Mouse (Mus musculus) cerebellum, adult 11-12 months (tissue): ENCODE results near the gene Cdkn2a.

Experiments
- DNase-seq: peaks from one replicate; pipeline ENCODE4 v3.0.0; 2022

The Cdkn2a gene

DNA sequence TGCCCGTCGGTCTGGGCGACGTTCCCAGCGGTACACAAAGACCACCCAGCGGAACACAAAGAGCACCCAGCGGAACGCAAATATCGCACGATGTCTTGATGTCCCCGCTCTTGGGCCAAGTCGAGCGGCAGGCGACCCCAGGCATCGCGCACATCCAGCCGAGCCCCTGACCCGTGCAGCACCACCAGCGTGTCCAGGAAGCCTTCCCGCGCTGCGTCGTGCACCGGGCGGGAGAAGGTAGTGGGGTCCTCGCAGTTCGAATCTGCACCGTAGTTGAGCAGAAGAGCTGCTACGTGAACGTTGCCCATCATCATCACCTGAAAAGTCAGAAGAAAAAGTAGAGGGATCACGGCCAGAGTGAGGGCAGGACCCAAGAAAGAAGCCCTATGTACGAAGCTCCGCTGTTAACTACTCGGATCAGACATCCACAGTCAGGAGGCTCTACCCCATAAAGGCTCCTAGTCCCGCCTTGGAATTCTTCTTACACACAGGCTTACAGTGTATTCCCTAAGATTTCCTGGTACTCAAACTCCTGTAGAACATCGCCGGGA lies 17.7 kb downstream of the Cdkn2a start:
- DNase-seq, result no peak

DNA sequence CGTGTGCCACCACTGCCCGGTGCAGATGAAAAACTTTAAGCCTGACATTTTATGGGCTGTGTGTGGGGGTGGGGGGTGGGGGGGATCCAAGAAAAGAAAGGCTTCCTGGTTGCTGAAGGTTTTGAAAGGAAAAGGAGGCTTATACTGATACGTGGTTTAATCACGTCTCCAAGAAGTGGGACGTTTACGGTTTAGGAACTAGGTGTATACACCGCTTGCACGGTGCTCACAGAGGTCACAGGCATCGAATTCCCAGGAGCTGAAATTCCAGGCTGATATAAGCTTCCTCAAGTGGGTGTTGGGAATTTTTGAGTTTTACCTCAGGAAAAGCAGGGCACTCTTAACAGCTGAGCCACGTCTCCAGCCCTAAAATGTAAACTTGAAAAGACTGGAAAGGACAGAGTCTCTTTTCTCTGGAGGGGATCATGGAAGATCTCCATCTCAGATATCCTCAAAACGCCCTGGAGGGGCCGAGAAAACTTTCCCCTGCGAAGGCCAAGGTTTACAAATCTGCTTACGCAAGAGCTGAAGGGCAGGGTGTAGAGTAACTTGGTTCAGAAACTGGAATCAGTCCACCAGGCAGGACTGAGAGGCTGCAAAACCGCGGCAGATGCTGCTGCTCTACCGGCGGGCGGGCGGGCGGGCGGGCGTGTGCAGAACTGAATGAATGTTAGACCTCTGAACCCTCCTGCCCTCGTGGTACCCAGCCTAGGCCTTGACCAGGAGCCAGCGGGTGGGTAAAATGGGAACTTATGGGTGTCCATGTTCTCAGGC lies 18.5 kb downstream of the Cdkn2a start:
- DNase-seq, result no peak

DNA sequence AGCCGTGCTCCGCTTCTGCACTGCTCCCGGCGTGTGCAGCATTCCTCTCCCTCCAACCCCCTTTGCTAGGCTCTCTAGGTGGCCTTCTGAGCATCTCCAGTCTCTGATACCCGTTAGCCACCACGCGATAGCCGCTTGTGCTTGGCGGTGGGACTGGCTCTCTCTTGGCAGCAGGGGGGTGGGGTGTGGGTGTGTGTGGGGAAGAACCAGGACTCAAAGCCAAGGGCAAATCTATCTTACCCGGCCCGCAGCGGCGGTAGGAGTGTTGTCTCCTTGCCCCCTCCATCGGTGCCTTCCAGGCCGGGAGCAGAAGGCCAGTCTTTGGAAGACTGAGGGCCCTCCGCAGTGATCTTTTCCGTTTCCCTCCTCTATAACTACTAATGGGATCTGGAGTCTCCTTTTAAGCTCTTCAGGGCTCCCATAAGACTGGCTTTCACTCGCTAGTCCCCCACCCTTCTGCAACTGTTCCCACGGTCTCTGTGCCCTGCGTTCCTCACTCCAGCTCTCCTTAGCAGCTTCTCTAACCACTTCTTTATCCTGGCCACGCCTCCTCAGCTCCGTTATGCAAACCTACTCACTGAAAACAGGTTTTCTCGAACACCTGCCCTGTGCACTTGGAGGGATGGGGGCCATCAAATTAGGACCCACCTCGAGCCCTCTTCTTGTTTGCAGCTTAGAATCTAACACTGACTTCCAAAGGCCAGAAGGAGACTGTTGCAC lies 19.5 kb downstream of the Cdkn2a start:
- DNase-seq, result no peak

DNA sequence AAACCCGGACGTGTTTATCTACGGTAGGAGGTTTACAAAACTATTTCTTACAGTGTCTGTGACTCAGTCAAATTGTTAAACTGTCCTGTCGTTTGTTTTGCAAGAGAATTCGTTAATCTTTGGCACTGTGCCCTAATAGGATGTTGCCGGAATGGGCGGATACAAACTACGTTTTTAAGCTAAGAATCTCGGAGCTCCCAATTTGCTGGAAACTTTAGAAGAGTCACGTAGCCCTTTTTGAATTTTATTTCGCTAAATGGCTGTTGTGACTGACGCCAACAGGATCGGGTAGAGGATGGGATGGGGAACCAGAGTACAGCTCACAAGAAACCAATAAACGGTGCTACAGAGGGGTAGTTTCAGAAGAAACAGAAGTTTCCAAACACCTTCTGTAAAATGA lies 20.4 kb downstream of the Cdkn2a start:
- no peak for DNase-seq

DNA sequence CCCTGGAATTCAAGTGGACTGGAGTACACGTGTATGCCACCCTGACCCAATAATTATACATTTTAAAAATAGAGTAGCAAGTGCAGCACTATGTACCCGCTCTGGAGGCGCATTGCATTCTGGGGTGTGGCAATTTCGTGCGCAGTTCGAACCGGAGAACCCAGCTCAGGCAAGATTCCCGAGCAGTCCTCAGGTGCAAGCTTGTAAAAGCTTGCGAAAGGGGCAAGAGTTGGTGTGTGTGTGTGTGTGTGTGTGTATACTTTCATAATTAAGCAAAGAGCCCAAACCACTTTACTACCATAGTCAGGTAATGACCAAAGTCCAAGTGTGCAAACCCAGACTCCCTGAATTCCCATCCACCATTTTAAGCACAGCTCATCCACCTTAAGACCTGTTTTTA lies 20.9 kb downstream of the Cdkn2a start:
- DNase-seq, result no peak

DNA sequence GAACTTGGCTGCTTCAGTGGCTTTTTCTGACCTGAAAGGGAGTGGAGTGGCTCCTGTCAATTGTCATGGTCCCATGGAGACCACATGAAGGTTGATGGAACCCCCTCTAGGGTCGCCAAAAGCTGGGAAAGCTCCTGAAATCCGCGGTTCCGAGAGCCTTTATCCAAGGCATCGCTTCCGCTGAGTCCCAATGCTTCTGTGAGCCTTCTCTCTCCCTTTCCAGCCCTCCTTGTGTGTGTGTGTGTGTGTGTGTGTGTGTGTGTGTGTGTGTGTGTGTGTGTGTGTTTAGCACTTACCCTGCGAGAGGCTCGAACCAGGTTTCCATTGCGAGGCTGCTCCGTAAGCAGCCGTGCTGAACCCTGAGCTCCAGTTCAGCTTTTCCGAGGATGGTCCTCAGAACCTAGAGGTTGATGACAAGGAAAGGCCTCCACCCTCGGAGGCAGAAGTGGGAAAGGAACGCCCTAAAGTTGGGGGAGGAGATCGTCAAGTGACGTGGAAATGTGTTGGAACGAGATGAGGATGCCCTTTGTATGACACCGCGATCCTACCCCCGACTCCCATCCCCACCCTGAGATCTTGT lies 21.4 kb downstream of the Cdkn2a start:
- no peak for DNase-seq

DNA sequence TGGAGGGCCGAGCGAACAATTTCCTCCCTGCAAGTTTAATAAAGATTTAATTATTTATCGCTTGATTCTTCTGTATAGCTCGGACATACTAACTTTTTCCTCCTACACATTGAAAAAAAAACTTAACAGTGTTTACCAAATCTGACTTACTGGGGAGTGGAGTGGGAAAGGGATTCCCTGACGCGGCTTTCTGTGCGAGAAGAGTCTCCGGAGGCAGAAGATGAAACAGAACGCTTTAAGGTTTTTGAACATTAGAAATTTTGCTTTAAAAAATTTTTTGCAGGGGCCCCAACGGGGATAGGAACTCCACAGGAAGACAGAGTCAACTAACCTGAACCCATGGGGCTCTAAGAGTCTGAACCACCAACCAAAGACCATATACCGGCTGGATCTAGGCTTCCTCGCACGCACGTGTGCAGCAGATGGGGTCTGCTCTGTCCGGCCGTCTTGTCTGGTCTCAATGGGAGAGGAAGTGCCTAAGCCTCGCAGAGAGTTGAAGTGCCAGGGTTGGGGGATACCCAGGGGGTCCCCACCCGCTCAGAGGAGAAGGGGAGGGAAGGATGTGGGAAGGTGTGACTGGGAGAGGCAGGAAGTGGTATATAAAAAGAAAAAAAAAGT lies 22.2 kb downstream of the Cdkn2a start:
- DNase-seq, result no peak

DNA sequence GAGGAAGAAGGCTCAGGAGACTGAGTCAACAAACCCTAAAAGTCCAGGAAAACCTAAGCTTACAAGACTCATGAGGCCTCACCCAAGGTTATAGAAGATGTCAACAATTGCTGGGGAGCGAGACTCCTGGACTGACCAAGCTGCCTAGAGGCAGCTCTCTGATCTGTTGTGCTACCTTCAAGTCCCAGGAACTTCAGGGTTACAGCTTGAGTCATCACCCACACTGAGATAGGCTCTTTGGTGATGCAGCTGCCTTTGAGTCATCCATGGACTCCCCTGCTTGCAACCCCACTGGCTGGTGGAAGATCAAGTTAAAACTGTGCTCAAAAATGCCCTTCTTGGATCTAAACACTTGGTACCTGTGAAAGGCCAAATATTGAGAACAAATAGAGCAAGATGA lies 36.7 kb downstream of the Cdkn2a start:
- DNase-seq, result no peak

DNA sequence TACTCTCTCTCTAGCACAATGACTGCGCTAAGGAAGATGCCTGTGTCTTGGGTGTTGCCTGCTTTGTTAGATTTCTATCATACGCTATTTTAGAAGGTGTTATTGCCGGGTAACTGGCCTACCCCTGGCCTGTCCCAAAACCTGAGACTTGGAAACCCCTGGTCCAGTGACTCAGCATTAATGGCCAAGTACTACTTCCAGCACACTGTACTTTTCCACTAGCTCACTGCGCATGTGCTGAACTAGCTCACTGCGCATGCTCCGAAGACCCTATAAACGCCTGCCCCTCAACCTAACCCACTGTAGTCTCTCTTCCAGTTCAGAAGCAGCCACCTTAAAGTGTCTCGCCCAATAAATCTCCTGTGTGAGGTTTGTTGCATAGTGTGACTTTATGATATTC lies 60.0 kb downstream of the Cdkn2a start:
- DNase-seq, result no peak
